Mouse (Mus musculus): ENCODE results near the gene Gdf10. TPM values are rescaled to one million over a fixed set of nuclear protein-coding genes. Genes with fewer than 3 reads are reported as not detected.

Gdf10 gene
- polyA plus RNA-seq, 1 experiment from 2014 or later, result 0.92 TPM

DNA sequence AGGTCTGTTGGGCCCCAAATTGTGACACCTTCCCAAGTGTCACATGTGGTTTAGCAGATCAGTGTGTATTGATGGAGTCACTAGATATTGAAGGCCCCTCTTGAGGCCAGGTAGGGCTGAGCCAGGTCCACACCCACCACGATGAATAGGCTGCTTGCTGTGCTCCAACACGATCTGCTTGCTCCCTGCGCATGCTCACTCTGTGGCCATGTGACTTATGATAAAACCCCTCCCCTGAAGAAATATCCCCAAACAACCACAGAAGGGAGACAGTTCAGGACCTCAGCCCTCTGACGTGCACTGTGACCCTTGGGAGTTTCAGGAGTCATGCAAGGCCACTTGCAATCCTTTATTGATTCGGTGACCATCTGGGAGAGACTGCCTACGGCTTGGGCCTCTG lies 22.7 kb downstream of the Gdf10 start:
- H3K36me3 ChIP-seq (replicated peaks), result no peaks in the 10 kb centered on the region
- peaks cover 74% of the 10 kb centered on the region for H3K27me3 ChIP-seq (replicated peaks; ENCODE audit: low read depth, poor library complexity, severe bottlenecking)
- no peak overlapping the region for H3K4me3 ChIP-seq
- WGBS, result 77% methylated on average over 6 of the region's 6 CpGs
- no peak overlapping the region for H3K27ac ChIP-seq (replicated peaks)
- DNase-seq (ENCODE audit: low spot score), result no peak
- no peaks in the 10 kb centered on the region for H3K4me1 ChIP-seq
- H3K9me3 ChIP-seq, result no peaks in the 10 kb centered on the region

GRCm38 (mm10) chr14:33952233-33952981 lies 29.0 kb downstream of the Gdf10 start:
- 38% methylated on average over 6 of the region's 6 CpGs for WGBS
- Histone ChIP-seq H3K27ac (replicated peaks) (no peak overlapping the region), H3K9me3 (peaks cover 5% of the 10 kb centered on the region; the same call in 1 of the 2 replicates), H3K4me1 (peaks cover 8% of the 10 kb centered on the region), H3K4me3 (no peak overlapping the region), H3K36me3 (replicated peaks) (no peaks in the 10 kb centered on the region), H3K27me3 (replicated peaks; ENCODE audit: low read depth, poor library complexity, severe bottlenecking) (peaks cover 76% of the 10 kb centered on the region)
- peak; percentile 26 for DNase-seq (ENCODE audit: low spot score)

- Histone ChIP-seq H3K4me3 (no peak within 1 kb of the TSS), H3K4me1 (peaks cover 8% of the 10 kb centered on the region), H3K36me3 (replicated peaks) (no peaks in the 10 kb centered on the region), H3K27me3 (replicated peaks; ENCODE audit: low read depth, poor library complexity, severe bottlenecking) (peaks cover 76% of the 10 kb centered on the region), H3K27ac (replicated peaks) (no peak within 1 kb of the TSS), H3K9me3 (peaks cover 5% of the 10 kb centered on the region; the same call in 1 of the 2 replicates)
- no peak for DNase-seq (ENCODE audit: low spot score)
- 86% methylated on average over 5 of the region's 5 CpGs for WGBS
Measured at GRCm38 (mm10) chr14:33953761-33954160, 30.4 kb downstream of the Gdf10 start, which contains the start of gene Rbp3. Gene Rbp3 (plus strand): TSS chr14:33954003.

DNA sequence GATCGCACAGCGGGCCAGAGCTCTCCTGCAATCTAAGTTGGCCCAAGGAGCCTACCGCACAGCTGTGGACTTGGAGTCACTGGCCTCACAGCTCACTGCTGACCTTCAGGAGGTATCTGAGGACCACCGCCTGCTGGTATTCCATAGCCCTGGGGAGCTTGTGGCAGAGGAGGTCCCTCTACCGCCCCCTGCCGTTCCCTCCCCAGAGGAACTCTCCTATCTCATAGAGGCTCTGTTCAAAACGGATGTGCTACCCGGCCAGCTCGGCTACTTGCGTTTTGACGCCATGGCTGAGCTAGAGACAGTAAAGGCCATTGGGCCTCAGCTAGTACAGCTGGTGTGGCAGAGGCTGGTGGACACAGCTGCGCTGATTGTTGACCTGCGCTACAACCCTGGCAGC lies 32.7 kb downstream of the Gdf10 start:
- no peak for DNase-seq (ENCODE audit: low spot score)
- peaks cover 5% of the 10 kb centered on the region; the same call in 1 of the 2 replicates for H3K9me3 ChIP-seq
- 74% methylated on average over 13 of the region's 13 CpGs for WGBS
- no peak overlapping the region for H3K27ac ChIP-seq (replicated peaks)
- no peaks in the 10 kb centered on the region for H3K36me3 ChIP-seq (replicated peaks)
- H3K4me1 ChIP-seq, result peaks cover 8% of the 10 kb centered on the region
- no peak overlapping the region for H3K4me3 ChIP-seq
- H3K27me3 ChIP-seq (replicated peaks; ENCODE audit: low read depth, poor library complexity, severe bottlenecking), result peaks cover 75% of the 10 kb centered on the region

DNA sequence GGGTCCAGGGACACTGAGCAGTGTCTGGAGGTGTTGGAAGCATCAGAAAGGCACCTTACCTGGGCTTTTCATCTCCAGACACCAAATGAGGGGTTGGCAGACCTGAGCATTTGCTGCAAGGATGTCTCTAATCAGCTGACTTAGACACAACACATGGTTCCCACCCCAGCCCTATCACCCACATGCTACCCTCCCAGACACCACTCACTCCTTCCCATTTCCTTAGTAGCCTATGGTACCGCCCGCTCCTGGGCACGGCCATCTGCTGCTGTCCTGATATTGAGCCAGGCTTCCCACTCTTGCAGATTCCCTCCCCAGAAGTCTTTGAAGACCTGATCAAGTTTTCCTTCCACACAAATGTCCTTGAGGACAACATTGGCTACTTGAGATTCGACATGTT lies 34.8 kb downstream of the Gdf10 start:
- H3K36me3 ChIP-seq (replicated peaks), result no peaks in the 10 kb centered on the region
- no peaks in the 10 kb centered on the region for H3K4me1 ChIP-seq
- H3K9me3 ChIP-seq, result peaks cover 5% of the 10 kb centered on the region; the same call in 1 of the 2 replicates
- peaks cover 89% of the 10 kb centered on the region for H3K27me3 ChIP-seq (replicated peaks; ENCODE audit: low read depth, poor library complexity, severe bottlenecking)
- no peak for DNase-seq (ENCODE audit: low spot score)
- H3K4me3 ChIP-seq, result no peak overlapping the region
- H3K27ac ChIP-seq (replicated peaks), result no peak overlapping the region
- 89% methylated on average over 4 of the region's 4 CpGs for WGBS

- no peak for DNase-seq (ENCODE audit: low spot score)
- Histone ChIP-seq H3K4me3 (no peak overlapping the region), H3K4me1 (no peaks in the 10 kb centered on the region), H3K27me3 (replicated peaks; ENCODE audit: low read depth, poor library complexity, severe bottlenecking) (peaks cover 89% of the 10 kb centered on the region), H3K36me3 (replicated peaks) (no peaks in the 10 kb centered on the region), H3K9me3 (peaks cover 5% of the 10 kb centered on the region; the same call in 1 of the 2 replicates), H3K27ac (replicated peaks) (no peak overlapping the region)
- 69% methylated on average over 3 of the region's 3 CpGs for WGBS
Measured at GRCm38 (mm10) chr14:33958841-33959240, 35.5 kb downstream of the Gdf10 start.

DNA sequence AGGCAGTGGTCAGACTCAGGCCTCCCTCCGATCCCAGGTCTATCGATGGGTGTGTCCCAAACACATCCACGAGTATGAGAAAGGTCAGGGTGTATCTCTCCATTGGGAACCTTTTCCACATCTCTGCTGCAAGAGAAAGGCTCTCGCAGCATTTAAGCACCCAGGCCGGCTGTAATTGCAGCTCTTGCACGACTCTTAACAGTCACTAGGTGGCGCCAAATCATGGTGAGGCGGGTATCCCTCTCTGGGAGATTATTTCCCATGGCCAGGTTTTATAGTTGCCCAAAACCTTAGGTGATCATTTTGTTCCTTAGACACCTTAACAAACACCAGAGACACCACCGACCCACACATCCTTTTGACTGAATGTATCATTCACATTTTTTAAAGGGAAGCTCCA lies 36.0 kb downstream of the Gdf10 start:
- WGBS, result 13% methylated on average over 9 of the region's 9 CpGs
- H3K36me3 ChIP-seq (replicated peaks), result no peaks in the 10 kb centered on the region
- peaks cover 84% of the 10 kb centered on the region for H3K27me3 ChIP-seq (replicated peaks; ENCODE audit: low read depth, poor library complexity, severe bottlenecking)
- no peaks in the 10 kb centered on the region for H3K4me1 ChIP-seq
- peaks cover 5% of the 10 kb centered on the region; the same call in 1 of the 2 replicates for H3K9me3 ChIP-seq
- no peak overlapping the region for H3K4me3 ChIP-seq
- peak; percentile 54 for DNase-seq (ENCODE audit: low spot score)
- no peak overlapping the region for H3K27ac ChIP-seq (replicated peaks)

DNA sequence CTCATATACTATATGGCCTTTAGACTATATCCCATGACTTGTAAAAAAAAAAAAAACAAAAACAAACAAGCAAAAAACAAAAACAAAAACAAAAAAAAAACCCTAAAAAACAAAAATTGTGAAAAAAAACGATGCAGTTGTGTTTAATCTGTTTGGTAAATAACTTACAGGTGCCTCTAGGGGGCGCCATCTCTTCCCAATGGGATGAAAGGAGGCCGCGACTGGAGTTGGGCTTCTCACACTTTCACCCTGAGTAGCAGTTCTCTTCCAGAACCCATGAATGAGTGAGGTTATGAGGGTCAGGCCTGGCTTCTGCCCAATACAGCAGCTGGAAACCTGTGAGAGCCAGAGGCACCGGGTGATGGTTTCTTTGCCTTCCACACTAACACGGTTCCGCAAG lies 42.3 kb downstream of the Gdf10 start:
- Histone ChIP-seq H3K4me3 (no peak overlapping the region), H3K9me3 (no peaks in the 10 kb centered on the region), H3K36me3 (replicated peaks) (no peaks in the 10 kb centered on the region), H3K27ac (replicated peaks) (no peak overlapping the region), H3K4me1 (no peaks in the 10 kb centered on the region), H3K27me3 (replicated peaks; ENCODE audit: low read depth, poor library complexity, severe bottlenecking) (peaks cover 23% of the 10 kb centered on the region)
- 69% methylated on average over 7 of the region's 7 CpGs for WGBS
- no peak for DNase-seq (ENCODE audit: low spot score)

DNA sequence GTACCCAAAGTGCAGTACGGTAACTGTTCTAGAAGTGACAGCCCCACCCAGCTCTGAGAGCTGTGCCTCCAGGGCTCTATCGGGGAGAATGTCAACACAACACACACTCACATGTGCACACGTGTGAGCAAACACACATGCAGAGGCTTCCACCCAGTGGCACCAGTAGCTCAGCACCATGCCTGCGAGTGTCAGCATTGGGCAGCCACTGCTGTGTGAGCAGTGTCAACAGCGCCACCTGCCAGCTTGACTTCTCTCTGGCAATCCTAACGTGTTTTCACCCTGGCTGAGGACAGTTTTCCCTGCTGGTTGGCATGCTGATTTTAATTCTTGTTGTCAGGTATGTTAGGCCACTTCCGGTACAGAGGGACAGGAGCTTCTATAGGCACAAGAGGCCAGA lies 49.3 kb downstream of the Gdf10 start:
- peak; percentile 25 for DNase-seq (ENCODE audit: low spot score)
- Histone ChIP-seq H3K4me1 (0 out of 2 replicates have a peak, but pooled peaks cover under 1% of the 10 kb centered on the region), H3K9me3 (no peaks in the 10 kb centered on the region), H3K27me3 (replicated peaks; ENCODE audit: low read depth, poor library complexity, severe bottlenecking) (peaks cover 23% of the 10 kb centered on the region), H3K4me3 (no peak overlapping the region), H3K36me3 (replicated peaks) (no peaks in the 10 kb centered on the region), H3K27ac (replicated peaks) (no peak overlapping the region)
- WGBS, result 50% methylated on average over 7 of the region's 7 CpGs

GRCm38 (mm10) chr14:33974752-33975151 lies 51.4 kb downstream of the Gdf10 start:
- H3K27me3 ChIP-seq (replicated peaks; ENCODE audit: low read depth, poor library complexity, severe bottlenecking), result peaks cover 43% of the 10 kb centered on the region
- no peak overlapping the region for H3K4me3 ChIP-seq
- H3K27ac ChIP-seq (replicated peaks), result no peak overlapping the region
- H3K4me1 ChIP-seq, result peaks cover 11% of the 10 kb centered on the region; the same call in 1 of the 2 replicates
- DNase-seq (ENCODE audit: low spot score), result no peak
- 38% methylated on average over 5 of the region's 5 CpGs for WGBS
- no peaks in the 10 kb centered on the region for H3K36me3 ChIP-seq (replicated peaks)
- no peaks in the 10 kb centered on the region for H3K9me3 ChIP-seq

DNA sequence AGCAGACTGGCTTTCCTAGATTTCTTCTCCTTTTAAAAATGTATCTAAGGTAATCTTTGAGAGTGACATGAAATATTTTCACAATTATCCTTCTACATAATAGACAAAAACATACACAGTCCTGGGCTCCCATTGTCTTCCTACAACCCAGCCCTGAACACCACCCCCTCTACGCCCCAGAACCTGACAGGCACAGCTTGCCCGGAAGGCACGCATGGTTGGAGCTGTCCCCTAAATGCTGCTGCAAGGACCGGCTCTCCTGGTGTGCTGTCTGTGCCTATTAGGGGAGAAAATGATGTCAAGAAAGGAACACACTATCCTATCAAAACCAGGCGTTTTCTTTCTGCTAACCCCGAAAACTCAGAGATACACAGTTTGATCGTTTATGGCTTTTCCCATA lies 54.4 kb downstream of the Gdf10 start:
- H3K4me1 ChIP-seq, result peaks cover 11% of the 10 kb centered on the region; the same call in 1 of the 2 replicates
- 31% methylated on average over 7 of the region's 7 CpGs for WGBS
- peak overlapping the region; percentile 59; the same call in 1 of the 2 replicates for H3K4me3 ChIP-seq
- H3K27ac ChIP-seq (replicated peaks), result no peak overlapping the region
- H3K9me3 ChIP-seq, result no peaks in the 10 kb centered on the region
- peaks cover 46% of the 10 kb centered on the region for H3K27me3 ChIP-seq (replicated peaks; ENCODE audit: low read depth, poor library complexity, severe bottlenecking)
- DNase-seq (ENCODE audit: low spot score), result peak; percentile 32
- no peaks in the 10 kb centered on the region for H3K36me3 ChIP-seq (replicated peaks)

DNA sequence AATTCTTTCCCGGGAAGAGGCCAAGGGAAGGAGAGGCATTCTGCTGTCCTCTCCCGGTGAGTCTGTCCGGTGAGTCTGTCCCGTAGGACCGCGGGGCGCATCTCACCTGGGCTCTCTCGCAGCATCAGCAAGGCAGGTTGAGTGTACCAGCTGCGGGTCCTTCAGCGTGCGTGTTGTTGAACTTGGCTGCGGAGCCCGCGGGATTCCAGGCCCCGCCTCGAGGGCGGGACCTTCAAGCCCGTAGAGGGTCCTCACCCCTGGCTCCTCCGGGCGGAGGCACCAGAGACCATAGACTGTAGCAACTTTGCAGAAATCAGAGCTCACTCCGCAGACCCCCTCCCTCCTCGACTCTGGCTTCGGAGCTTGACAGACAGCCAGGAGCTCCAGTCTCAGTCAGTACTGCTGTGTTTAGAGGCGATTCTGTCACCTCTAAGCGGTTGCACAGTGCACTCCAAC lies 55.2 kb downstream of the Gdf10 start, which contains the start of gene Zfp488:
Gene Zfp488, minus strand, starts transcription at position 161 of the 456 bp plus-strand sequence.
- peak; percentile 70 for DNase-seq (ENCODE audit: low spot score)
- Histone ChIP-seq H3K4me3 (peak within 1 kb of the TSS; percentile 59), H3K36me3 (replicated peaks) (no peaks in the 10 kb centered on the region), H3K9me3 (no peaks in the 10 kb centered on the region), H3K4me1 (peaks cover 11% of the 10 kb centered on the region; the same call in 1 of the 2 replicates), H3K27me3 (replicated peaks; ENCODE audit: low read depth, poor library complexity, severe bottlenecking) (peaks cover 46% of the 10 kb centered on the region), H3K27ac (replicated peaks) (no peak within 1 kb of the TSS)
- WGBS, result 3% methylated on average over 25 of the region's 25 CpGs
